Mouse (Mus musculus) spleen, adult 2 months (tissue): ENCODE results near the gene Cnot6. TPM values are rescaled to one million over a fixed set of nuclear protein-coding genes. Genes with fewer than 3 reads are reported as not detected.

Experiments
- DNase-seq, 2 experiments: peaks; one replicate each; pipeline versions ENCODE4 v3.0.0 to v3.0.0-alpha.2; 2012 to 2021; ENCODE audit warnings: low spot score in 2 of 2, low read depth in 1 of 2
- H3K27ac ChIP-seq: fragments of 200-500 bp; 2 replicates; pipeline ENCODE4 v1.5.1; 2012; ENCODE audit warnings: low read length, inconsistent platforms; ENCODE audit not compliant: insufficient read depth
- H3K27me3 ChIP-seq: fragments of 200-500 bp; 2 replicates; pipeline ENCODE4 v1.6.1; 2012; ENCODE audit warnings: mild to moderate bottlenecking, moderate library complexity, low read length, inconsistent platforms; ENCODE audit not compliant: control insufficient read depth, insufficient read depth
- H3K36me3 ChIP-seq: fragments of 200-500 bp; 2 replicates; pipeline ENCODE4 v1.6.1; 2012; ENCODE audit warnings: mild to moderate bottlenecking, low read length, inconsistent platforms; ENCODE audit not compliant: control insufficient read depth, insufficient read depth
- H3K4me1 ChIP-seq: fragments of 200-500 bp; 2 replicates; pipeline ENCODE4 v1.6.1; 2011; ENCODE audit warnings: inconsistent platforms; ENCODE audit not compliant: control insufficient read depth, insufficient read depth, insufficient read length
- H3K4me3 ChIP-seq: fragments of 200-500 bp; 2 replicates; pipeline ENCODE4 v1.5.1; 2011; ENCODE audit warnings: mild to moderate bottlenecking, inconsistent platforms; ENCODE audit not compliant: insufficient read depth, insufficient read length; ENCODE audit errors: extremely low read depth
- CTCF ChIP-seq: fragments of 200-500 bp; IDR thresholded peaks from 2 replicates; pipeline ENCODE4 v1.5.1; 2011; ENCODE audit warnings: mild to moderate bottlenecking, inconsistent platforms; ENCODE audit not compliant: insufficient read depth, insufficient read length, insufficient replicate concordance; ENCODE audit errors: extremely low read depth
- POLR2A ChIP-seq: fragments of 200-500 bp; IDR thresholded peaks from 2 replicates; pipeline ENCODE4 v1.6.1; 2011; ENCODE audit warnings: low read depth, low read length, inconsistent platforms
- WGBS: fragments of 180-500 bp; shearing (Covaris S2); methylation state at CpG from one replicate; pipeline ENCODE4 v1.1.7; 2018; 5-methylcytosine and 5-hydroxymethylcytosine counted together
- polyA plus RNA-seq: library from polyadenylated mRNA; depleted of rRNA; stranded (reverse); fragments of >200 nt; gene quantifications from 2 replicates; pipeline ENCODE4 v1.2.3, GENCODE M21; 2012

Cnot6 gene
- polyA plus RNA-seq, 1 experiment = 7.3 TPM

- TF ChIP-seq POLR2A (no peak), CTCF (no peak)
- no peak for DNase-seq
- no peaks in the 10 kb centered on the region for H3K27me3 ChIP-seq
- H3K4me3 ChIP-seq = no peak overlapping the region
- 92% methylated on average over 8 of the region's 8 CpGs for WGBS
- peaks cover 19% of the 10 kb centered on the region for H3K36me3 ChIP-seq
- H3K4me1 ChIP-seq = peaks cover 1% of the 10 kb centered on the region; the same call in 1 of the 2 replicates
- no peak overlapping the region for H3K27ac ChIP-seq
Measured at GRCm38 (mm10) chr11:49702014-49702413, 10.5 kb downstream of the Cnot6 start.

DNA sequence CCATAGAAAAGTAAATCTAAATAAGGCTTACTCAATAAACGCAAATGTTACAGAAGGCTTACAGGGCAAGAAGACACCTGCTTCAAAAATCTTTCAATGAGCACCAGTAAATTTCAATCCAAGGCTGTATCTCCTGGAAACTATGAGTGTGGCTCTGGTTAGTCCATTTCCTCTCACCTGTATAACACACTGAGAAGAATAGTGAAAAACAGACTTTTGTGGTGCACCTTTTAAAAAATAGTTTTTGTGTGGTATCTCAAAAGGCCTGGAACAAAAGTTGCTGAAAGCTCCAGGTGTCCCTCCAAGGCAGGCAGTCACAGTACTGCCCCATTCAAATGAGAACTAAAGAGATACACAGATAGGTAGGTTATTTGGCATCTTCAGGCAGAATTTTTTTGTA lies 13.4 kb downstream of the Cnot6 start:
- WGBS = 86% methylated on average over 1 of the region's 1 CpGs
- DNase-seq = no peak
- TF ChIP-seq POLR2A (no peak), CTCF (no peak)
- Histone ChIP-seq H3K4me1 (no peaks in the 10 kb centered on the region; the same call in 1 of the 2 replicates), H3K4me3 (no peak overlapping the region), H3K27ac (no peak overlapping the region), H3K27me3 (no peaks in the 10 kb centered on the region), H3K36me3 (peaks cover 14% of the 10 kb centered on the region)

DNA sequence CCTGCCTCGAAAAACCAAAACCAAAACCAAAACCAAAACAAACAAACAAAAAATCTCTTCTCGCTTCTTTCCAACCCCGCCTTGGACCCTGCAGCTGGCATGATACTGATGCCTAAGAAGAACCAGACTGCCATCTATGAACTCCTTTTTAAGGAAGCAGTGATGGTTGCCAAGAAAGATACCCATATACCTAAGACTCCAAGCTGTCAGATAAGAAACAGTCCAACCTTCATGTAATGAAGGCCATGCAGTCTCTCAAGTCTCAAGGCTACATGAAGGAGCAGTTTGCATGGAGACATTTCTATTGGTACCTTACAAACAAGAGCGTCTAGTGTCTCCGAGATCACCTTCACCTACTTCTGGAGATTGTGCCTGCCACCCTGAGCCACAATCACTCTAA lies 14.7 kb downstream of the Cnot6 start:
- Histone ChIP-seq H3K4me1 (no peaks in the 10 kb centered on the region; the same call in 1 of the 2 replicates), H3K4me3 (no peak overlapping the region), H3K36me3 (peaks cover 14% of the 10 kb centered on the region), H3K27me3 (no peaks in the 10 kb centered on the region), H3K27ac (no peak overlapping the region)
- no peak for DNase-seq
- WGBS = 74% methylated on average over 5 of the region's 5 CpGs
- TF ChIP-seq POLR2A (no peak), CTCF (no peak)

- peak; percentile 19 to 61 for DNase-seq
- H3K27me3 ChIP-seq = no peaks in the 10 kb centered on the region
- H3K4me3 ChIP-seq = no peak overlapping the region
- TF ChIP-seq CTCF (no peak), POLR2A (no peak)
- H3K4me1 ChIP-seq = no peaks in the 10 kb centered on the region; the same call in 1 of the 2 replicates
- 33% methylated on average over 2 of the region's 2 CpGs for WGBS
- H3K27ac ChIP-seq = no peak overlapping the region
- peaks cover 6% of the 10 kb centered on the region for H3K36me3 ChIP-seq
Measured at GRCm38 (mm10) chr11:49696472-49696871, 16.1 kb downstream of the Cnot6 start.

GRCm38 (mm10) chr11:49695695-49696094 lies 16.8 kb downstream of the Cnot6 start:
- Histone ChIP-seq H3K36me3 (peaks cover 6% of the 10 kb centered on the region), H3K27me3 (no peaks in the 10 kb centered on the region), H3K4me1 (no peaks in the 10 kb centered on the region; the same call in 1 of the 2 replicates), H3K4me3 (no peak overlapping the region), H3K27ac (no peak overlapping the region)
- TF ChIP-seq POLR2A = no peak
- no peak for TF ChIP-seq CTCF
- DNase-seq = no peak
- WGBS = 88% methylated on average over 2 of the region's 2 CpGs

DNA sequence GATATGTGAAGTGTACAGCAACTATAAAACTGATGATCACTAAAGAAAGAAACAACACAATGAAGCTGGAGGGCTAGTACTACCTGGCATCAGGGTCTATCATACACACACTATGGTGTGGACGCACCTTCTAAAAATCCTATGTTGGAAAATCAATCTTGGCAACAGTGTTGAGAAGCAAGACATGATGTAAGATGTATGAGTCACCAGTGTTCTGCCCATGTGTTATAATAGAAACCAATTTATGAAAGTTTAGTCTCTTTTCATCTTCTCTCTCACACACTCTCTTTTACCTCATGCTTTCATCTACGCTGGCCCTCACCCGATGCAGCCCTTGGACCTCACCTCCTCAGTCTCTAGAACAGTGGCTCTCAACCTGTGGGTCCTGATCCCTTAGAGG lies 17.5 kb downstream of the Cnot6 start:
- Histone ChIP-seq H3K27ac (no peak overlapping the region), H3K36me3 (peaks cover 6% of the 10 kb centered on the region), H3K4me3 (no peak overlapping the region), H3K4me1 (no peaks in the 10 kb centered on the region; the same call in 1 of the 2 replicates), H3K27me3 (no peaks in the 10 kb centered on the region)
- TF ChIP-seq POLR2A (no peak), CTCF (no peak)
- 92% methylated on average over 3 of the region's 3 CpGs for WGBS
- DNase-seq = no peak

GRCm38 (mm10) chr11:49684237-49684973 lies 28.1 kb downstream of the Cnot6 start:
- no peak for DNase-seq
- Histone ChIP-seq H3K27ac (no peak overlapping the region), H3K27me3 (no peaks in the 10 kb centered on the region), H3K4me1 (no peaks in the 10 kb centered on the region), H3K36me3 (peaks cover 40% of the 10 kb centered on the region), H3K4me3 (no peak overlapping the region)
- no peak for TF ChIP-seq CTCF
- TF ChIP-seq POLR2A = no peak
- WGBS = 98% methylated on average over 12 of the region's 12 CpGs
